Mouse (Mus musculus) yolk sac, embryonic 10.5 days (tissue): ENCODE measurements around the gene Tchp.
A peak's percentile ranks its signal among the peaks of the same experiment; 100 is the strongest.

Experiments
- DNase-seq: peaks from one replicate; pipeline ENCODE4 v3.0.0-alpha.2; 2017; ENCODE audit warnings: low spot score

Tchp gene

DNA sequence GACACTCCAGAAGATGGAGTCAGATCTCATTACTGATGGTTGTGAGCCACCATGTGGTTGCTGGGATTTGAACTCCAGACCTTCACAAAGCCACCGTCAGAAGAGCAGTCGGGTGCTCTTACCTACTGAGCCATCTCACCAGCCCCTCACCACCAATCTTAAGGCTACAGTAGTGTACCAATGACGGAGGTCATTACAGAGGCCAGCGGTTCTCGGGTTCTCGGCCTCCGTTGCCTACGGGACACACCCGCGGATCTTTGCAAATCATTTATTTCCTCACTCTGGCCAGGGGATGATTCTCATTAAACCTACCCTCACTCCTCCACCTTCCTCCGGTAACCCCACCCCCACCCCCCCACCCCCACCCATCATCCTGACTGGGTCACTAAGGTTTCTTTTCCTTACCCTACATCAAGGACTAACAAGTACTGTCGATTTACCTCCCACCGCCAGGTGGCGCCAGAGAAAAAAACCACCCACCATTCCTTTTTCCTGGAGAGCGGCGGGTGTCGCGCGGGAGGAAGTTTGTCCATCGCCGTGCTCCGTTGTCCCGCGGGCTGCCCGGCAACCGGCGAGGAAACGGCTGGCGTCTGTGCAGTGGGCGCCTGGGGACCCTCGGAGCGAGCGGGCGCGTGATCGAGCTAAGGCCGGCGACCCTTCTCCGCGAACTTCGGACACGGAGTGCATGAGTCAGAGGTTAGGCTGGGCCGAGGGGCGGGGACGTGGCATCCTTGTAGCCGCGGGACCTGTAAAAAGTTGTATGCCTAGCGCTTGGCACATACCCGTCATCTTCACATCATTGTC lies at the start of gene Tchp:
Tchp (plus strand) TSS at position 496 of the 804 bp plus-strand sequence.
- peak; percentile 93 for DNase-seq

DNA sequence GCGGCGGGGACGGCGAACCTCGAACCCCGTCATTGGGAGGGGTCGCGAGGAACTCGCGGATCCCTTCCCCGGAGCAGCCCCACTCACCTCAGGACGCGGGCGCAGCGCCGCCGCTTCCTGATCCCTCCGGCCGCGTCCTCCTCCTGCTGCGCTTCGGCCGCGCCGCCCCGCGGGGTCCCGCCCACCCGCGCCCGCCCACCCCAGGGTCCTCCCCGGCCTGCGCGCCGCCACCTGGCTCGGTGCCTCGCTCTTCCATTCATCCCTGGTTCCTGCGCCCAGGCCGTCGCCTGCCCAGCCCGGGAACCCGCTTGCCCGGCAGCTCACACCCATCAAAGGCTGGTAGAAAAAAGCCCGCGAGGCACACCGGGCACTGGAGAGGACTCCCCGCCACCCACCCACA lies 49.3 kb upstream of the Tchp start, which contains the start of gene Trpv4:
Trpv4 (minus strand) TSS at position 167 of the 400 bp plus-strand sequence.
- DNase-seq = no peak

DNA sequence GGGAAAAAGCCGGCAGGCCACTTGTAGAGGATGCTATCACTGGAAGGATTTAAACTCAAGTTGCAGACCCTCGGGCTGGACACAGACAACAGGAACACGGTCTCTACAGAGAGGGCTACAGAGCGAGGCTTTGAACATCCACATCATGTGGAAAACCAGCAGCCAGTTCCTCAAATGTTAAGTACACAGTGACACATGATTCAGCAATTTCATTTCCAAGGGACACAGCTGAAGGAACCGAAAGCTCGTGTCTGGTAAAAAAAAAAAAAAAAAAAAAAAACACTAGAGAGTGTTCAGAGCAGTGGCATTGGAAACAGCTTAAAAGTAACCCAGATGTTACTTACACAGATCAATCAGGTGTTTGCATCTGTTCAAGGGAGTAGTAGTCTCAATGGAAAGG lies 46.5 kb upstream of the Tchp start:
- DNase-seq = no peak

DNA sequence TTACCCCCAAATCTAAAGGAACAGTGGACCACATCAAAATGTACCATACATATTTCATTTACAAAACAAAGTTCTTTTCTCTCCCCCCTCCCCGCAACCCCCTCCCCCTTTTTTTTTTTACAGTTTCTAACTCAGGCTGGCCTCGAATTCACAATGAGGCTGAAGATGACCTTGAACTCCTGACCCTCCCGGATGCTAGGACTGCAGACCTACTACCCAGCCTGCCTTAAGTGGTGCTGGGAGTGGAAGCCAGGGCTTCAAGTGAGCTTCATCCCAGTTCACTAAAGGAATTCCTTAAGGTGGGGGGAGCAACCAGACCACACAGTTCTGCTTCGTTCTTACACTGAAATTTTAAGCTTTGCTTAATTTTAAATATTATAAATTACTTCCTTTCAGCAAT lies 43.4 kb upstream of the Tchp start:
- DNase-seq = no peak

DNA sequence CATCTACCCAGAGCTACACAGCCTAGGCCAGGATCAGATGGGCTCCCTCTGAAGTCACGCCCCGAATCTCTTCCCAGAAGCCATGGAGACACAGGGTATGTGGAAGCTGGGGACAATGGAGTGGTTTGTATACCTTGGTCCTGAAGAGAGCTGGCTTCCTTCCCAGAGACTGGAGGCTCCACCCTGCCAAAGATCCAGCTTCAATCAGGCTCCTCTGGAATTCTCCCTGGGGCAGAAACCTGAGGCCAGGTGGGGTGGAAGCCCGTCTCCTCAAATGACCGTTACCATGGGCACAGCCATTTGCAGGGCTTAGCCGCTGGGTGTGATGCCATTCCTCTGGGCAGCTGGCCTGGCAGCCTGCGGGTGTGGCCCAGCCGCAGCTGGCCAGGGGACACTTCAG lies 42.8 kb upstream of the Tchp start:
- no peak for DNase-seq

DNA sequence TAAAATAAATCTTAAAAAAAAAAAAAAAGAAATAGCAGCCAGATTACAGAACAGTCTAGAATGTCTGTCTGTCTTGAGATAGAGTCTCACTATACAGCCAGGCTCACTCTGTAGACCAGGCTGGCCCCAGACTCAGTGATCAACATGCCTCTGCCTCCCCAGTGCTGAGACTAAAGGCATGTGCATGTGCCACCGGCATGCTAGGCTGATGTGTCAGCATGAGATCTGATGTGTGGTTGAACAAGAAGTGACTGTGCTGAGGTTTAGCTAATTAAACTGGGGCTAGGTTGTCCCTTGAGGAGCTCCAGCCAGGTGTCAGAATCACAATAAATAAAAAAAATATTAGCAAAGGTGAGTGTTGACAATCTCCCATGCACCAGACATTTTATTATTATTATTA lies 40.9 kb upstream of the Tchp start:
- DNase-seq = no peak

DNA sequence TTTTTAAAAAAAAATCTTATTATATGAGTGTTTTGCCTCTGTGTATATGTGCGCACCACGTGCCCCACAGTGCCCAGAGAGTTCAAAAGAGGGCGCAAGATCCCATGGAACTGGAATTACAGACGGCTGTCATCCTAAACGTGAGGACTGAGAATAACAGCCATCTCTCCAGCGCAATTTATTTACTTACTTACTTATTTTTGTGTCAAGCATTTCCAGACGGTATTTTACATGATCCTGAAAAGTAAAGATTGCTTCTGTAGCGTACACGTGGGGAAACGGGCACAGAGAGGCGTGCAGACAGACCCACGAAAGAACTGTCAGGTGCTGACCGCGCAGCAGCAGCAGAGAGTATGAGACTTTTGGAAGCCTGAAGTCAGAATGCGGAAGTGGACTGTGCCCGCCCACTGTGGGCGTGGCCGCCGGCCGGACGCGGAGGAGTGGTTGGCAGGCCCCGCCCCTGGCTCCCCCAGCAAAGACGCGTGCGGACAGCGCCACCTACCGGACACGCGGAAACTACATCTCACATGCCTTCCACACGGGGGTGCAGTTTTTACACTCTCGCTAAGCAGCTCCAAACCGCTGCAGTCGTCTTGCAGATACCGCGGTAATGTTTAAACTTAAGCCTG lies 40.2 kb upstream of the Tchp start:
- peak; percentile 98 for DNase-seq

DNA sequence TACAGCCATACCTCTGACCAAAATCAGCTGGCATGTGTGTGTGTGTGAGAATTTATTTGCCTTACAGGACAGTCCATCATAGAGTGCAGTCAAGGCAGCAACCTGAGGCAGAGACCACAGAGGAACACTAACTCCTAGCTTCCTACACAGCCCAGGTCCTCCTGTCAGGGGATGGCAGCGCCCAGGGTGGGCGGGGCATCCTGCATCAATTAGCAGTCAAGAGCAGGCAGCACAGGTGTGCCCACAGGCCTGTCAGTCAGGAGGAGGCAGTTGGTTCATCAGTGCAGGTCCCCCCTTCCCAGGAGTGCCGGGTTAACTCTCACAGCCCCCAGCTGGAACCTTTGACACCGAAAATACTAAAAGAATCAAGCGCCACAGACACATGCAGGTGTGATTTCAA lies 38.5 kb upstream of the Tchp start:
- DNase-seq = no peak

GRCm38 (mm10) chr5:114673114-114673513 lies 34.4 kb upstream of the Tchp start:
- DNase-seq = no peak

GRCm38 (mm10) chr5:114674594-114674993 lies 33.0 kb upstream of the Tchp start:
- DNase-seq = no peak

DNA sequence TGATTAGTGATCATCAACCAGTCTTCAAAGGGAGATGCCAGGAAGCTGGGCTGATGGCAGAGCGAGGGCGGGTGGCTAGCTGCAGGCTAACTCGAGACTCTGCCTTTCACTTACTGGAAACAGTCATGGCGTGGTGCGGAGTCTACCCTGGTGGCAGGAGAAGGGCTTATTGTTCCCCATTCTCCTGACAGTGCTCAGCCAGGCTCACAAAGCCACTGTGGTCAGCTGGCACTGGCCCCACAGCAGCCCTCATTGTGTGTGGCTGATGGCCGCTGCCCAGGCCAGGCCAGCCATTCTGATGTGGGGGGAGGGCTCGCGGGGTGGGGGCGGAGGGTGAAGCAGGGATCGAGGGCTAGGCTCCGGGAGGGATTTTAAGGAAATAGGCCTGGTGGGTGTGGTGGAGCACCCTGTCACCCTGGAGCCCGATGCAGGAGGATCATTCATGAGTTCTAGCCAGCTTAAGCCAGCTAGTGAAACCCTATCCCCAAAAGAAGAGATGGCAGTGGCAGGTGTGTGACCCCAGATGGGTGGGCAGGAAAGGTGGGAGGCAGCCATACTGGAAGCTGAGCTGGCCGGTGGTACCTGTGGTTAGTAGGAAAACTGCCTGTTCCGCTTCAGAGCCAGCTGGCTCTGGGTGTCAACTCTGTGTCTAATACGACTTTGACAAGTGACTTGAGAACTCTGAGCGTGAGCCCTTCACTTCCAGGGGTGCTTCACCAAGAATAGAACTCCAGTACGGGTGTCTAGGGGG lies 27.5 kb upstream of the Tchp start:
- no peak for DNase-seq

DNA sequence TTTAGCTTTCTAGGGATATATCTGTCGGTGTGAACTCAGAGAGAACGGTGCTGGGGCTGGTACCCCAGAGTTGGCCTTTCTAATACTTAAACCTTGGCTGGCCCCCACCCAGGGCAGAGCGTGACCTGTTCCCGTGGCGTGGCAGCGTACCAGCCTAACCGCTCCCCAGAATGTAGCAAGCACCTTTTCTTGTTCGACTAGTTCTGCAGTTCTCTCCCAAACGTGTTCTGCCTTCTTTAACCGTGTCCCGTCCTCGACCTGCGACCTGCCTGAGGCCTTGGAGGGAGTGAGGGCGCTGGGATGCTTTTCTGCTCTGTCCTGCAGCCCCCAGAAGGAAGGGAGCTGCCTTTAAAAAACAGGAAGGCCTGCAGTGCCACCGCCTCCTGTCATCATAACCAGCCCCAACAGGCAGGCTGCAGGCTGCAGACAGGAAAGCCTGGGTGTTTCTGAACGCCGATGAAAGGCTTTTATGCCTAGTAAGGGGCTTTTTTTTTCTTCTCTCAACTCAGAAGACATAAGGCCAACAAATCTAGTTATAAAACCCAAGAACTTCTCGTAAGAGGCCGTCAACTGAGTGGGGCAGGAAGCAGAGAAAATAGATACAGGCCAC lies 26.8 kb upstream of the Tchp start:
- DNase-seq = no peak

- no peak for DNase-seq
Measured at GRCm38 (mm10) chr5:114681717-114682116, 25.8 kb upstream of the Tchp start.

GRCm38 (mm10) chr5:114685986-114686385 lies 21.6 kb upstream of the Tchp start:
- no peak for DNase-seq

GRCm38 (mm10) chr5:114686726-114687210 lies 20.8 kb upstream of the Tchp start:
- DNase-seq = no peak

- no peak for DNase-seq
Measured at GRCm38 (mm10) chr5:114687901-114688300, 19.7 kb upstream of the Tchp start.

- no peak for DNase-seq
Measured at GRCm38 (mm10) chr5:114688703-114689102, 18.9 kb upstream of the Tchp start.

DNA sequence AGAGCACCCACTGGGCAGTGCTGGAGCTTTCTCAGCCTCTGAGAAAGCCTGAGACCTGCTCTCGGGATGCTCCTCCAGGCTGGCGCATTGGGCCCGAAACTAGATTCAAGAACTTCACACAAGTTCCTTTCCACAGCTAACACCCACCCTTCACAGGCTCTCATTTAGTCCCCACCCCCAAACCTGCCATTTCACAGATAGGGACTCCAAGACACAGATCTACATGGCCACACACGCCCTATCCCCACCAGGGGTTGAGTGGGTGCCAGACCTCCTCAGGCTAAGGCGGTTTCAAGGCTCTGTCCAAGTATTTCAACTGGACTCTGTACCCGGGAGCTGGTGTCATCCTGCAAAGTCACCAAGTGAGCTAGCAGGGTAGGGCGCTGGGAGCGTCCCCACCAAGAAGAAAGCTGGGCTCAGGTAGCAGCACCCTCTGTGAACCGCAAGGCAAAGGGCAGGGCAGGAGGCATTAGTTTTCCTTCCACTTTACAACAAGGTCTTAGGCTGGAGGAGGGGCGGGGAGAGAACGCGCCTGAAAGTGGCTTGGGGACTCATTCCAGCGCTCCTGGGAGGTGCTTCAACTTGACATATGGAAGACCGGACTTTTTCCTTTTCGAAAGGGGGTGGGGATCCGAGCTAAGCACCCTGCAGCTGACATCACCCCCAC lies 17.7 kb upstream of the Tchp start:
- peak; percentile 63 for DNase-seq

- DNase-seq = peak; percentile 89
Measured at GRCm38 (mm10) chr5:114690633-114691567, 16.7 kb upstream of the Tchp start, which contains the start of gene Gltp. TSS of gene Gltp (minus strand) at chr5:114690984.

- DNase-seq = no peak
Measured at GRCm38 (mm10) chr5:114695775-114696174, 11.8 kb upstream of the Tchp start.
